Mouse (Mus musculus): Measurements from ENCODE around the gene Shroom2. TPM values are rescaled to one million over a fixed set of nuclear protein-coding genes. Genes with fewer than 3 reads are reported as not detected.
"Not testable (repeated sequence)": the region's sequence is repeated elsewhere in the genome, so short reads cannot be mapped to it uniquely, and the experiment has no call there.

The Shroom2 gene
- polyA plus RNA-seq, 1 experiment from 2014 or later, result 14.3 TPM

- Histone ChIP-seq H3K4me3 (ENCODE audit: low read depth, low read length) (no peak overlapping the region), H3K4me2 (replicated peaks; ENCODE audit: low read depth, low read length) (no peak overlapping the region), H3K4me1 (replicated peaks; ENCODE audit: control insufficient read depth, insufficient read depth, low read length) (no peaks in the 10 kb centered on the region), H3K9ac (ENCODE audit: low read depth, low read length) (no peak overlapping the region), H3K9me3 (ENCODE audit: control insufficient read depth, low read length) (no peaks in the 10 kb centered on the region), H3K27me3 (ENCODE audit: control insufficient read depth, insufficient read depth, low read length) (peaks cover 9% of the 10 kb centered on the region; the same call in 1 of the 2 replicates), H3K27ac (ENCODE audit: low read depth, low read length) (no peak overlapping the region), H3K36me3 (ENCODE audit: control insufficient read depth, insufficient read depth, low read length) (no peaks in the 10 kb centered on the region)
- ATAC-seq (ENCODE audit: low FRiP score) (no peak), DNase-seq (ENCODE audit: low spot score) (no peak)
These were observed 34.0 kb downstream of the Shroom2 start for GRCm38 (mm10) chrX:152735283-152735682.

GRCm38 (mm10) chrX:152716693-152717092, 52.6 kb downstream of the Shroom2 start:
- ATAC-seq (ENCODE audit: low FRiP score) (no peak), DNase-seq (ENCODE audit: low spot score) (no peak)
- Histone ChIP-seq H3K36me3 (ENCODE audit: control insufficient read depth, insufficient read depth, low read length) (no peaks in the 10 kb centered on the region), H3K27ac (ENCODE audit: low read depth, low read length) (no peak overlapping the region), H3K4me3 (ENCODE audit: low read depth, low read length) (no peak overlapping the region), H3K4me1 (replicated peaks; ENCODE audit: control insufficient read depth, insufficient read depth, low read length) (no peaks in the 10 kb centered on the region), H3K9ac (ENCODE audit: low read depth, low read length) (no peak overlapping the region), H3K27me3 (ENCODE audit: control insufficient read depth, insufficient read depth, low read length) (no peaks in the 10 kb centered on the region), H3K9me3 (ENCODE audit: control insufficient read depth, low read length) (no peaks in the 10 kb centered on the region), H3K4me2 (replicated peaks; ENCODE audit: low read depth, low read length) (no peak overlapping the region)

DNA sequence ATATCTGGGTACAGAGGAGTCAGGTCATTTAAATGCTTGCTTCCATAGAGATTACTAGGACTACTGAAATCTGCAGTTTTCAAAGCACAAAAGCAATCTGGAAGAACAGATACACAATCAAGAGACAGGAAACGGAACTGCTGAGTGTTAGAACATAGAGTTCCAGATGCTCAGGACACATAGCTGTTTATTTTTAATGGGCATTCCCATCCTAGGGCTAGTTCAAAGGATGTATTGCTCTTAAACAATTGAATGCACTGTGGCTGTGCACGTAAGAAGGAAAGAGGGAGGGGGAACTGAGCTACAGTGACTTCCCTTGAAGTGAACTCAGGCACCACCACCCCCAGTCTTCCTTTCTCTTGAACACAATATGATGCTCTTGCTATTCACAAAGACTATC, 58.5 kb downstream of the Shroom2 start:
- H3K27me3 ChIP-seq (ENCODE audit: control insufficient read depth, insufficient read depth, low read length); DNase-seq (ENCODE audit: low spot score); H3K27ac ChIP-seq (ENCODE audit: low read depth, low read length); H3K4me1 ChIP-seq (replicated peaks; ENCODE audit: control insufficient read depth, insufficient read depth, low read length); H3K4me3 ChIP-seq (ENCODE audit: low read depth, low read length); ATAC-seq (ENCODE audit: low FRiP score); H3K9ac ChIP-seq (ENCODE audit: low read depth, low read length); H3K9me3 ChIP-seq (ENCODE audit: control insufficient read depth, low read length); H3K4me2 ChIP-seq (replicated peaks; ENCODE audit: low read depth, low read length); H3K36me3 ChIP-seq (ENCODE audit: control insufficient read depth, insufficient read depth, low read length): not testable (repeated sequence)
- 45% methylated on average over 2 of the region's 2 CpGs for WGBS

GRCm38 (mm10) chrX:152708359-152708758, 60.9 kb downstream of the Shroom2 start:
- ATAC-seq (ENCODE audit: low FRiP score) (no peak), DNase-seq (ENCODE audit: low spot score) (no peak)
- H3K36me3 ChIP-seq (ENCODE audit: control insufficient read depth, insufficient read depth, low read length), result no peaks in the 10 kb centered on the region
- H3K4me3 ChIP-seq (ENCODE audit: low read depth, low read length), result no peak overlapping the region
- H3K4me2 ChIP-seq (replicated peaks; ENCODE audit: low read depth, low read length), result no peak overlapping the region
- H3K9me3 ChIP-seq (ENCODE audit: control insufficient read depth, low read length), result no peaks in the 10 kb centered on the region
- no peaks in the 10 kb centered on the region for H3K27me3 ChIP-seq (ENCODE audit: control insufficient read depth, insufficient read depth, low read length)
- no peak overlapping the region for H3K9ac ChIP-seq (ENCODE audit: low read depth, low read length)
- WGBS, result 46% methylated on average over 4 of the region's 4 CpGs
- H3K4me1 ChIP-seq (replicated peaks; ENCODE audit: control insufficient read depth, insufficient read depth, low read length), result no peaks in the 10 kb centered on the region
- H3K27ac ChIP-seq (ENCODE audit: low read depth, low read length), result no peak overlapping the region

GRCm38 (mm10) chrX:152705397-152705796, 63.9 kb downstream of the Shroom2 start:
- peak; percentile 33 for DNase-seq (ENCODE audit: low spot score)
- peak; percentile 49; the same call in 1 of the 2 replicates for ATAC-seq (ENCODE audit: low FRiP score)

DNA sequence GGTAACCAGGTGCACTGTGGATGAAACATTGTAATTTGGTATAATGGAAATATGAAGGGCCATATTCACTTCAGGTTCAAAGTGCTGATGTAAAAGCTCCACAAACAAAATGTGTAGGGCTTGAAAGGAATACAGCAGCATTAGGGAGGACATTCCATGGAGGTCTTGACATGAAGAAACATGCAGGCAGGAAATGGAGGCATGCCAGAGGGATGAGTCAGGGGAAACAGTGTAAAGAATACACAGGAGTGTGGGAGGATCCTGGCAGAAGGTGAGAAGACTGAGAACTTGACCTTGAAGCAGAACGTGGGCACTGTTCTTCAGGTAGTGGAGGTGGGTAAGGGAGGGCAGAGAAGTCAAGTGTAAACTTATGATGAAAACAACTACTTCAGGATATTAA, 65.6 kb downstream of the Shroom2 start:
- Histone ChIP-seq H3K9ac (ENCODE audit: low read depth, low read length) (no peak overlapping the region), H3K9me3 (ENCODE audit: control insufficient read depth, low read length) (no peaks in the 10 kb centered on the region), H3K4me3 (ENCODE audit: low read depth, low read length) (no peak overlapping the region), H3K27ac (ENCODE audit: low read depth, low read length) (no peak overlapping the region), H3K36me3 (ENCODE audit: control insufficient read depth, insufficient read depth, low read length) (no peaks in the 10 kb centered on the region), H3K27me3 (ENCODE audit: control insufficient read depth, insufficient read depth, low read length) (no peaks in the 10 kb centered on the region), H3K4me2 (replicated peaks; ENCODE audit: low read depth, low read length) (no peak overlapping the region), H3K4me1 (replicated peaks; ENCODE audit: control insufficient read depth, insufficient read depth, low read length) (no peaks in the 10 kb centered on the region)
- 79% methylated on average over 1 of the region's 1 CpGs for WGBS
- DNase-seq (ENCODE audit: low spot score), result no peak
- no peak for ATAC-seq (ENCODE audit: low FRiP score)

More at GRCm38 (mm10) chrX:152705397-152705796, 63.9 kb downstream of the Shroom2 start:
- Histone ChIP-seq H3K27ac (ENCODE audit: low read depth, low read length) (no peak overlapping the region), H3K9me3 (ENCODE audit: control insufficient read depth, low read length) (no peaks in the 10 kb centered on the region), H3K27me3 (ENCODE audit: control insufficient read depth, insufficient read depth, low read length) (no peaks in the 10 kb centered on the region), H3K9ac (ENCODE audit: low read depth, low read length) (no peak overlapping the region), H3K4me3 (ENCODE audit: low read depth, low read length) (no peak overlapping the region), H3K36me3 (ENCODE audit: control insufficient read depth, insufficient read depth, low read length) (no peaks in the 10 kb centered on the region), H3K4me2 (replicated peaks; ENCODE audit: low read depth, low read length) (no peak overlapping the region), H3K4me1 (replicated peaks; ENCODE audit: control insufficient read depth, insufficient read depth, low read length) (no peaks in the 10 kb centered on the region)
- WGBS, result 28% methylated on average over 3 of the region's 3 CpGs

DNA sequence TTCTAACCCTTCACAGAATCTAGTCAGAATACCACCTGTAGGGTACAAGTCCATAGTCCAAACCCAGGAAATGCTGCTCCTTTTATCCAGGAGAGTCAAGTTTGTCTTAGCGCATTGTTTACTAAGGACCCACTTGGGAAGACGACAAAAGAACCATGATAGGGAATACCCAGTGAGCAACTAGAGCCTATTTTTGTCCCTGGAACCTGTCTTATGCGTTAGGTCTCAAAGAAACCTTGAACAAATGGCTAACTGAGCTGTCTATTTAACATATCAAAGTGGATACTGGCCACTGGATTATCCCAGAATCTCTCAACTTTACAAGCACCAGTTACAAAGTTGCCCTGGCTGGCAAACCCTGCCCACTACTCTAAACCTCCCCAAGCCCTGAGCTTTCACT, 67.6 kb downstream of the Shroom2 start:
- no peaks in the 10 kb centered on the region for H3K4me1 ChIP-seq (replicated peaks; ENCODE audit: control insufficient read depth, insufficient read depth, low read length)
- no peaks in the 10 kb centered on the region for H3K27me3 ChIP-seq (ENCODE audit: control insufficient read depth, insufficient read depth, low read length)
- ATAC-seq (ENCODE audit: low FRiP score), result no peak
- WGBS, result 72% methylated on average over 3 of the region's 3 CpGs
- no peak overlapping the region for H3K9ac ChIP-seq (ENCODE audit: low read depth, low read length)
- DNase-seq (ENCODE audit: low spot score), result no peak
- H3K4me2 ChIP-seq (replicated peaks; ENCODE audit: low read depth, low read length), result no peak overlapping the region
- no peak overlapping the region for H3K27ac ChIP-seq (ENCODE audit: low read depth, low read length)
- H3K9me3 ChIP-seq (ENCODE audit: control insufficient read depth, low read length), result no peaks in the 10 kb centered on the region
- H3K4me3 ChIP-seq (ENCODE audit: low read depth, low read length), result no peak overlapping the region
- H3K36me3 ChIP-seq (ENCODE audit: control insufficient read depth, insufficient read depth, low read length), result no peaks in the 10 kb centered on the region

DNA sequence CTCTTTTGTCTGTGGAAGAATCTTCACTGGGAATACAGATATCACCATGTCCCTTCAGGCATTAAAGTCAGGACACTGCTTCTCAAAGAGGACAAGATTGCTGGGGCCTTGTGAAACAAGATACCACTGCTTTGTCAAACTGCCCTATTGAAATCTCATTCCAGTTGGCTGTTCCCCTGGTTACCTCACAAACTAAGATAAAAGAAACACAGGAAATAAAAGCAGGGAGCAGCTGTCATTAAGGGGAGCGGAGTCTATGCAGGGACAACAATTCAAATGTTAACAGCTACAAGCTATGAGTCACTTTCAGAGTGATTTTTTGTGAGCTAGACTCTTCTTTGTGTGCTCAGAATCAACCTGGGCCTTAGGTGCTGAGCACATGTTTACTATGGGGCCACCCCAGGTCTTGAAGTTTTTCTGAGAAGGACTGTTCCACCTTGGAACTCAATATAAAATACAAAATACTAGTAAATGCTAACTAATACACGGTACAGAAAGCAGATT, 78.4 kb downstream of the Shroom2 start:
- Histone ChIP-seq H3K9ac (ENCODE audit: low read depth, low read length) (no peak overlapping the region), H3K27me3 (ENCODE audit: control insufficient read depth, insufficient read depth, low read length) (peaks cover 5% of the 10 kb centered on the region; the same call in 1 of the 2 replicates), H3K36me3 (ENCODE audit: control insufficient read depth, insufficient read depth, low read length) (no peaks in the 10 kb centered on the region), H3K4me2 (replicated peaks; ENCODE audit: low read depth, low read length) (no peak overlapping the region), H3K9me3 (ENCODE audit: control insufficient read depth, low read length) (no peaks in the 10 kb centered on the region), H3K4me3 (ENCODE audit: low read depth, low read length) (no peak overlapping the region), H3K4me1 (replicated peaks; ENCODE audit: control insufficient read depth, insufficient read depth, low read length) (no peaks in the 10 kb centered on the region), H3K27ac (ENCODE audit: low read depth, low read length) (no peak overlapping the region)
- 45% methylated on average over 2 of the region's 2 CpGs for WGBS
- peak; percentile 27; the same call in 1 of the 2 replicates for ATAC-seq (ENCODE audit: low FRiP score)
- DNase-seq (ENCODE audit: low spot score), result peak; percentile 13

DNA sequence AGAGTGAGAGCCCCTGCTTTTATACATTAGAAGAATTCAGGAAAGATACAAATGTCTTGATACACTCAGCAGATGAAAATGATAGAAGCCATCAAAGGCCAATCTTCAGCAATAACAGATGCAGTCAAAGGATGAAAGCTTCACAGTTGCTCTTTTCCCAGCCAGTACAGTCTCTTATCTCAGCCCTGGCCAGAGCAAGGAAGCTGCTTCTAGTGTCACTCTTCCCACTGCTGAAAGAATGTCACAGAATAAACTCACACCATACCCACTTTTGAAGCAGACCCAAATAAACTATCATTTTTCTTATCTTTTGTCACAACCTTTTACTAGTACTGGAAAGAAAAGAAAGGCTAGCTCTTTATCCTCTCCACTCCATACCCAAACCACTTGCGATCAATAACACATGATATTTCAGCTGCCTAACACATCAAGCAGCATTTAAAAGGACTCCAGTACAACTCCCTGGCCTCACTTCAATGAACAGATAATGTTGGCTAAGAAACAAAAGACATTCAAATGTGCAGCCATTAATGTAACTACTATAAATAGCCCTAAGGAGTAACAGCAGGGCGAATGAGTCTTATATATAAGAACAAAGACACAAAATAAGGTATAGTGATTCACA, 90.0 kb downstream of the Shroom2 start:
- ATAC-seq (ENCODE audit: low FRiP score) (no peak), DNase-seq (ENCODE audit: low spot score) (no peak)
- H3K27ac ChIP-seq (ENCODE audit: low read depth, low read length), result no peak overlapping the region
- no peaks in the 10 kb centered on the region; the same call in 1 of the 2 replicates for H3K27me3 ChIP-seq (ENCODE audit: control insufficient read depth, insufficient read depth, low read length)
- no peaks in the 10 kb centered on the region for H3K36me3 ChIP-seq (ENCODE audit: control insufficient read depth, insufficient read depth, low read length)
- no peak overlapping the region for H3K9ac ChIP-seq (ENCODE audit: low read depth, low read length)
- H3K4me3 ChIP-seq (ENCODE audit: low read depth, low read length), result no peak overlapping the region
- H3K9me3 ChIP-seq (ENCODE audit: control insufficient read depth, low read length), result no peaks in the 10 kb centered on the region
- 88% methylated on average over 2 of the region's 2 CpGs for WGBS
- H3K4me2 ChIP-seq (replicated peaks; ENCODE audit: low read depth, low read length), result no peak overlapping the region
- no peaks in the 10 kb centered on the region for H3K4me1 ChIP-seq (replicated peaks; ENCODE audit: control insufficient read depth, insufficient read depth, low read length)
